Mouse (Mus musculus) ES-Bruce4 (cell line): ENCODE results near the gene Adgrl2.

Source experiments
- CTCF ChIP-seq: IDR thresholded peaks from one replicate; pipeline ENCODE4 v1.8.1; 2011; ENCODE audit warnings: low read depth, low read length
- EP300 ChIP-seq: IDR thresholded peaks from 2 replicates; pipeline ENCODE4 v1.6.1; 2011; ENCODE audit warnings: low read depth, low read length; ENCODE audit not compliant: insufficient read depth
- POLR2A ChIP-seq: IDR thresholded peaks from one replicate; pipeline ENCODE4 v1.8.1; 2011; ENCODE audit warnings: low read length; ENCODE audit not compliant: insufficient read depth

DNA sequence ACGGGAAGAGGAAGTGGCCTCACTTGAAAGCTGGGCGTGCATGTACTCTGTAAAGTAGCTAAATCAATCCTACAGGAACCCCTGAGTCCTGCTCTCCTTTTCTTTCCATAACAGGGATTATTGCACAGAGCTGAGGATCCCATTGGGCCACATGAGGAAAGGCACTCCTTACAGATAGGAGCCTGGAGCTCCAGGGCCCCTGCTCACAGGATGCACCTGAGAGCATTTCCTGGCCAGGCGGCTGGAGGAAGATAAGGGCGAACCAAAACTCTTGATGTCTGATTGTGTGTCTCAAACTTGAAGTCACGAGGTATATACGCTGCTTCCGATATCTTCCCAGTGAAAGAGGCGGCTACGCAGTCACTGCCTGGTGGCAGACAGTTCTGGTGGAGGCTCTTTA is 183.4 kb downstream of the Adgrl2 start:
- no peak for TF ChIP-seq CTCF
- TF ChIP-seq POLR2A = no peak
- TF ChIP-seq EP300 = no peak
